Mouse (Mus musculus): ENCODE data around the gene Cdc42bpa. TPM values are rescaled to one million over a fixed set of nuclear protein-coding genes. Genes with fewer than 3 reads are reported as not detected.

Gene Cdc42bpa
- polyA plus RNA-seq, 1 experiment from 2014 or later = 11.3 TPM

DNA sequence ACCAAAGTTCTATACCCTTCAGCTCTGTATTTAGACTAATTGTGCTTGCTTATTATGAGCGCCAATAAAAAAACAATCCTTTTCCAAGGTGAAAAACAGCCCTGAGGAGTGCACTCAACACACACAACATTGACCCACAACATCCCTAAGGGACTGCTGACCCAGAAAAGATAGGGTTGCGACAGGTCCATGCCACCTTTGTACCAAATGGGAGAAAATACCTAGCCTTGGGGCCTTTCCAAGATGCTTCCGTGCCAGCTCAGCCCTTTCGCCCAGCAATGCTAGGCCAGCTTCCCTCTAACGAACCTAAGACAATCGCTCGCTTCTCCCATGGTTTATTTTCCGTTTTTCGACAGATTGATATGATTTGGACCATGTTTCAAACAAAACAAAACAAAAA lies 236.2 kb downstream of the Cdc42bpa start:
- DNase-seq (ENCODE audit: low spot score) (no peak), ATAC-seq (ENCODE audit: insufficient number of reproducible peaks, low FRiP score, low TSS enrichment, low read depth) (no peak)
- H3K4me2 ChIP-seq (ENCODE audit: low read depth, severe bottlenecking) = peak overlapping the region; percentile 84; the same call in 1 of the 2 replicates
- H3K9me3 ChIP-seq (ENCODE audit: control insufficient read depth, low read length) = no peaks in the 10 kb centered on the region
- no peak overlapping the region for H3K4me3 ChIP-seq (ENCODE audit: low read depth, low read length)
- H3K27ac ChIP-seq (replicated peaks; ENCODE audit: low read depth, low read length) = no peak overlapping the region
- no peaks in the 10 kb centered on the region for H3K27me3 ChIP-seq (ENCODE audit: control insufficient read depth, insufficient read depth, low read length)
- WGBS = 93% methylated on average over 9 of the region's 9 CpGs
- H3K4me1 ChIP-seq (ENCODE audit: control insufficient read depth, insufficient read depth, low read length) = 0 out of 2 replicates have a peak, but pooled peaks cover 3% of the 10 kb centered on the region
- no peaks in the 10 kb centered on the region for H3K36me3 ChIP-seq (ENCODE audit: control insufficient read depth, insufficient read depth, low read length)
- H3K9ac ChIP-seq (ENCODE audit: low read length) = no peak overlapping the region

DNA sequence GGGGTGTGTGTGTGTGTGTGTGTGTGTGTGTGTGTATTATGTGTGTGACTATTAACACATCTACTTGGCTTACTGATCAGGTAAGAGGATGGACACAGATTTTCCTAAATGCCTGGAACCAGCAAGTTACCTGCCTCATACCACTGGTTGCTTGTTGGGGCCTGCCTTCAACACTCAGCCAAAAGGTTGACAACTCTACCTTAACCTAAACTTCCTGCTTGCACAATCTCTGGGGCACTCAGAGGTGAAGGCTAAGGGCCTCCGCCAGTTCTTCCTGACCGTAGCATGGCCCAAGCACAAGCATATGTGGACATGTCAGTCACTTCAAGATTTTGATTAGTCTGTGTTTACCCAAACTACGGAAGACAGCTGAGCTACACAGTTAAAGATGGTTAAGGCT lies 237.7 kb downstream of the Cdc42bpa start:
- H3K4me3 ChIP-seq (ENCODE audit: low read depth, low read length) = no peak overlapping the region
- H3K4me2 ChIP-seq (ENCODE audit: low read depth, severe bottlenecking) = no peak overlapping the region
- no peaks in the 10 kb centered on the region for H3K36me3 ChIP-seq (ENCODE audit: control insufficient read depth, insufficient read depth, low read length)
- H3K9ac ChIP-seq (ENCODE audit: low read length) = no peak overlapping the region
- ATAC-seq (ENCODE audit: insufficient number of reproducible peaks, low FRiP score, low TSS enrichment, low read depth) = no peak
- H3K4me1 ChIP-seq (ENCODE audit: control insufficient read depth, insufficient read depth, low read length) = 0 out of 2 replicates have a peak, but pooled peaks cover 3% of the 10 kb centered on the region
- no peak for DNase-seq (ENCODE audit: low spot score)
- no peak overlapping the region for H3K27ac ChIP-seq (replicated peaks; ENCODE audit: low read depth, low read length)
- H3K27me3 ChIP-seq (ENCODE audit: control insufficient read depth, insufficient read depth, low read length) = no peaks in the 10 kb centered on the region
- WGBS = 90% methylated on average over 3 of the region's 3 CpGs
- H3K9me3 ChIP-seq (ENCODE audit: control insufficient read depth, low read length) = no peaks in the 10 kb centered on the region

GRCm38 (mm10) chr1:180198959-180199714 lies 238.9 kb downstream of the Cdc42bpa start, which contains the start of gene Coq8a:
Gene Coq8a (minus strand): TSS chr1:180199602.
- Histone ChIP-seq H3K36me3 (ENCODE audit: control insufficient read depth, insufficient read depth, low read length) (no peaks in the 10 kb centered on the region), H3K4me1 (ENCODE audit: control insufficient read depth, insufficient read depth, low read length) (0 out of 2 replicates have a peak, but pooled peaks cover 3% of the 10 kb centered on the region), H3K4me2 (ENCODE audit: low read depth, severe bottlenecking) (no peak within 1 kb of the TSS), H3K9ac (ENCODE audit: low read length) (no peak within 1 kb of the TSS), H3K27me3 (ENCODE audit: control insufficient read depth, insufficient read depth, low read length) (no peaks in the 10 kb centered on the region), H3K27ac (replicated peaks; ENCODE audit: low read depth, low read length) (no peak within 1 kb of the TSS), H3K4me3 (ENCODE audit: low read depth, low read length) (no peak within 1 kb of the TSS), H3K9me3 (ENCODE audit: control insufficient read depth, low read length) (no peaks in the 10 kb centered on the region)
- ATAC-seq (ENCODE audit: insufficient number of reproducible peaks, low FRiP score, low TSS enrichment, low read depth) (no peak), DNase-seq (ENCODE audit: low spot score) (no peak)
- 73% methylated on average over 4 of the region's 4 CpGs for WGBS

- DNase-seq (ENCODE audit: low spot score) (no peak), ATAC-seq (ENCODE audit: insufficient number of reproducible peaks, low FRiP score, low TSS enrichment, low read depth) (no peak)
- H3K9ac ChIP-seq (ENCODE audit: low read length) = no peak overlapping the region
- H3K27me3 ChIP-seq (ENCODE audit: control insufficient read depth, insufficient read depth, low read length) = no peaks in the 10 kb centered on the region
- no peaks in the 10 kb centered on the region for H3K36me3 ChIP-seq (ENCODE audit: control insufficient read depth, insufficient read depth, low read length)
- no peak overlapping the region for H3K4me3 ChIP-seq (ENCODE audit: low read depth, low read length)
- 0 out of 2 replicates have a peak, but pooled peaks cover 3% of the 10 kb centered on the region for H3K4me1 ChIP-seq (ENCODE audit: control insufficient read depth, insufficient read depth, low read length)
- H3K9me3 ChIP-seq (ENCODE audit: control insufficient read depth, low read length) = no peaks in the 10 kb centered on the region
- H3K4me2 ChIP-seq (ENCODE audit: low read depth, severe bottlenecking) = no peak overlapping the region
- no peak overlapping the region for H3K27ac ChIP-seq (replicated peaks; ENCODE audit: low read depth, low read length)
- 70% methylated on average over 4 of the region's 4 CpGs for WGBS
Observed at GRCm38 (mm10) chr1:180199715-180200050, 239.4 kb downstream of the Cdc42bpa start.

- no peak overlapping the region for H3K4me3 ChIP-seq (ENCODE audit: low read depth, low read length)
- H3K36me3 ChIP-seq (ENCODE audit: control insufficient read depth, insufficient read depth, low read length) = no peaks in the 10 kb centered on the region
Observed at GRCm38 (mm10) chr1:180200722-180201121, 240.4 kb downstream of the Cdc42bpa start.

DNA sequence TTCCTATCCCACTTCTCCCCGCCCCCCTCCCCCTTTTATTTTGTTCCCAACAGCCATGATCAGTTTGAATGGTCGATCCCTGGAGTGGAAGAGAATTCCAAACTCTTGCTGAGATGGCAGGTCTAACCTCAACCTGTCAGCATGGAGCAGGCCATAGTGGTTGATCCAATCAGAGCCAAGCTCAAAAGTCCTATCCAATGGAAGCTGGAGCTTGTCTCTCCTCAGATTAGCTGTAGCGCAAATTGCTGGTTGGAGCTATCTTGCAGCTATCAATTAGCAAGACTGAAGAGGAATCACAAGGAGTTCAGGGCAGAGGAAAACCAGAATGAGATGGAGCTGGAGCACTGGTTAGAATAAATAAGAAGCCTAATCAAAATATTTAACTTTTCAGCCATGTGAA lies 248.1 kb downstream of the Cdc42bpa start:
- H3K9ac ChIP-seq (ENCODE audit: low read length) = no peak overlapping the region
- no peak overlapping the region for H3K4me2 ChIP-seq (ENCODE audit: low read depth, severe bottlenecking)
- no peak for ATAC-seq (ENCODE audit: insufficient number of reproducible peaks, low FRiP score, low TSS enrichment, low read depth)
- H3K27ac ChIP-seq (replicated peaks; ENCODE audit: low read depth, low read length) = no peak overlapping the region
- H3K9me3 ChIP-seq (ENCODE audit: control insufficient read depth, low read length) = no peaks in the 10 kb centered on the region
- WGBS = 74% methylated on average over 3 of the region's 3 CpGs
- DNase-seq (ENCODE audit: low spot score) = no peak
- H3K4me1 ChIP-seq (ENCODE audit: control insufficient read depth, insufficient read depth, low read length) = no peaks in the 10 kb centered on the region
- no peak overlapping the region for H3K4me3 ChIP-seq (ENCODE audit: low read depth, low read length)
- no peaks in the 10 kb centered on the region for H3K36me3 ChIP-seq (ENCODE audit: control insufficient read depth, insufficient read depth, low read length)
- no peaks in the 10 kb centered on the region for H3K27me3 ChIP-seq (ENCODE audit: control insufficient read depth, insufficient read depth, low read length)

More at GRCm38 (mm10) chr1:180200722-180201121, 240.4 kb downstream of the Cdc42bpa start:
- H3K9me3 ChIP-seq (ENCODE audit: control insufficient read depth, low read length) = no peaks in the 10 kb centered on the region
- H3K4me1 ChIP-seq (ENCODE audit: control insufficient read depth, insufficient read depth, low read length) = no peaks in the 10 kb centered on the region
- no peak for DNase-seq (ENCODE audit: low spot score)
- no peak overlapping the region for H3K9ac ChIP-seq (ENCODE audit: low read length)
- H3K27ac ChIP-seq (replicated peaks; ENCODE audit: low read depth, low read length) = no peak overlapping the region
- no peak for ATAC-seq (ENCODE audit: insufficient number of reproducible peaks, low FRiP score, low TSS enrichment, low read depth)
- no peak overlapping the region for H3K4me2 ChIP-seq (ENCODE audit: low read depth, severe bottlenecking)
- 67% methylated on average over 5 of the region's 5 CpGs for WGBS
- no peaks in the 10 kb centered on the region for H3K27me3 ChIP-seq (ENCODE audit: control insufficient read depth, insufficient read depth, low read length)

- Histone ChIP-seq H3K9me3 (ENCODE audit: control insufficient read depth, low read length) (no peaks in the 10 kb centered on the region), H3K36me3 (ENCODE audit: control insufficient read depth, insufficient read depth, low read length) (no peaks in the 10 kb centered on the region), H3K27me3 (ENCODE audit: control insufficient read depth, insufficient read depth, low read length) (no peaks in the 10 kb centered on the region), H3K4me1 (ENCODE audit: control insufficient read depth, insufficient read depth, low read length) (no peaks in the 10 kb centered on the region), H3K4me3 (ENCODE audit: low read depth, low read length) (no peak overlapping the region), H3K4me2 (ENCODE audit: low read depth, severe bottlenecking) (no peak overlapping the region), H3K27ac (replicated peaks; ENCODE audit: low read depth, low read length) (no peak overlapping the region), H3K9ac (ENCODE audit: low read length) (no peak overlapping the region)
- DNase-seq (ENCODE audit: low spot score) = no peak
- WGBS = 77% methylated on average over 4 of the region's 4 CpGs
- no peak for ATAC-seq (ENCODE audit: insufficient number of reproducible peaks, low FRiP score, low TSS enrichment, low read depth)
Observed at GRCm38 (mm10) chr1:180210031-180210432, 249.8 kb downstream of the Cdc42bpa start.

DNA sequence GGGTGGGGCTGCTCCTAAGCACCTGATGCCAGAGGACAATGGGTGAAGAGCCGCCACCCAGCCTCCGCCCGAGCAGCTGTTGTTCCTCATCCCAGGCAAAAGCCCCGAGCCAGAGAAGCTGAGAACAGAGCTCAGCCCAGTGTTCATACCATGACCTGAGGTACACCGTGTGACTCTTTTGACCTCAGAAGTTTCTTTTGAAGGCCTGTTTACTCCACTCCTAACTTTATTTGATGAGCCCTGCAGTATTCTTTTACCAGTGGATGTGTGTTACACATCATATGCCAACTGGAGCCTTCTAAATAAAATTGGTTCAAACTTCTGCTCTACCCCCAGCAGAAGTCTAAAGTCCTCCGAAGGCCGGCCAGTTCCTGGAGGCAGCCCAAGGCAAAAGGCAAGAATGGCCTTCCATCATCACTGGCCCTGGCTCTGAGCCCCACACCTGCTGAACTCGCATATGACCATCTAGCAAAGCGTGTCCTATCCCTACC lies 250.6 kb downstream of the Cdc42bpa start:
- Histone ChIP-seq H3K27ac (replicated peaks; ENCODE audit: low read depth, low read length) (no peak overlapping the region), H3K9me3 (ENCODE audit: control insufficient read depth, low read length) (no peaks in the 10 kb centered on the region), H3K36me3 (ENCODE audit: control insufficient read depth, insufficient read depth, low read length) (no peaks in the 10 kb centered on the region), H3K4me3 (ENCODE audit: low read depth, low read length) (no peak overlapping the region), H3K4me1 (ENCODE audit: control insufficient read depth, insufficient read depth, low read length) (no peaks in the 10 kb centered on the region), H3K4me2 (ENCODE audit: low read depth, severe bottlenecking) (no peak overlapping the region), H3K27me3 (ENCODE audit: control insufficient read depth, insufficient read depth, low read length) (no peaks in the 10 kb centered on the region), H3K9ac (ENCODE audit: low read length) (no peak overlapping the region)
- 87% methylated on average over 9 of the region's 9 CpGs for WGBS
- DNase-seq (ENCODE audit: low spot score) (no peak), ATAC-seq (ENCODE audit: insufficient number of reproducible peaks, low FRiP score, low TSS enrichment, low read depth) (no peak)

Measured in limb, embryonic 11.5 days (tissue).